Mouse (Mus musculus): ENCODE measurements around the gene Gdpd3.

DNA sequence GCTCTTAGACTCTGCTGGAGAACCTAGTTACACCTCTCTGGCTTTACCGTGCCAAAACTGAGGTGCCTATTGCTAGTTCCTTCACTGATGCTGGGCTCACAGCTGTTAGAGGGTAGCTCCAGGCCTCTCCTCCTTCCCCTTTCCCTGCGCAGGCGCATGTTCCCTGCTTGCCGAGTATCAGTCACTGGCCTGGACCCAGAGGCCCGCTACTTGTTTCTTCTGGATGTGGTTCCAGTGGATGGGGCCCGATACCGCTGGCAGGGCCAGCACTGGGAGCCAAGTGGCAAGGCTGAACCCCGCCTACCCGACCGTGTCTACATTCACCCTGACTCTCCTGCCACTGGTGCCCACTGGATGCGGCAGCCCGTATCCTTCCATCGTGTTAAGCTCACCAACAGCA is 16.6 kb downstream of the Gdpd3 start:
- no peak for TF ChIP-seq CTCF (IDR thresholded peaks at IDR 0.05; ENCODE audit: extremely low read depth, insufficient read depth, low read length)
- no peak for TF ChIP-seq POLR2A (IDR thresholded peaks at IDR 0.05; ENCODE audit: extremely low read depth, insufficient read depth, low read length)
